In genomic region chr2:155517455-155518423, GRCm38 (mm10) we compare ENCODE assay signal across 7 mouse cellular contexts. TPM values are rescaled to one million over a fixed set of nuclear protein-coding genes. Genes with fewer than 3 reads are reported as not detected.
DNase-seq lines count a peak whose midpoint lies in the region; ATAC-seq and TF ChIP-seq lines count a peak whose summit lies in the region.

Acss2 (plus strand) TSS chr2:155517948.
Ggt7 (minus strand) TSS chr2:155518237.

- H3K4me3 ChIP-seq in embryonic facial prominence, embryonic 10.5 days: peak within 1 kb of the TSS; percentile 81
- peak within 1 kb of the TSS; percentile 80 for H3K4me3 ChIP-seq in intestine, postnatal 0 days (ENCODE audit: low read depth, low read length)
- H3K4me3 ChIP-seq in midbrain, embryonic 12.5 days: peak within 1 kb of the TSS; percentile 64
- H3K4me3 ChIP-seq in small intestine, adult 2 months (ENCODE audit: low read depth, low read length): peak within 1 kb of the TSS; percentile 78

- H3K9ac ChIP-seq in intestine, postnatal 0 days (ENCODE audit: low read depth, low read length): peak within 1 kb of the TSS; percentile 51
- H3K9ac ChIP-seq in midbrain, embryonic 12.5 days (replicated peaks): peak within 1 kb of the TSS; percentile 67

- WGBS in embryonic facial prominence, embryonic 10.5 days: 5% methylated on average over 70 of the region's 70 CpGs
- 3% methylated on average over 70 of the region's 70 CpGs for WGBS in intestine, postnatal 0 days
- 5% methylated on average over 69 of the region's 70 CpGs for WGBS in midbrain, embryonic 12.5 days
- WGBS in small intestine, adult 2 months: 2% methylated on average over 70 of the region's 70 CpGs

- peak; percentile 99 for ATAC-seq in intestine, postnatal 0 days
- ATAC-seq in midbrain, embryonic 12.5 days (ENCODE audit: low FRiP score, low read depth): peak; percentile 99

- H3K4me2 ChIP-seq in intestine, postnatal 0 days (replicated peaks; ENCODE audit: low read depth): peak within 1 kb of the TSS; percentile 87
- H3K4me2 ChIP-seq in midbrain, embryonic 12.5 days (replicated peaks): peak within 1 kb of the TSS; percentile 79

- peak; percentile 99 for DNase-seq in adrenal gland, postnatal 10 days
- DNase-seq in embryonic facial prominence, embryonic 10.5 days (ENCODE audit: low spot score): peak; percentile 98
- no peak for DNase-seq in gonadal fat pad, adult 2 months (ENCODE audit: low read depth)
- DNase-seq in left cerebral cortex, postnatal 4 days: peak; percentile 99

- peak; percentile 93 for TF ChIP-seq CTCF in intestine, postnatal 0 days (IDR thresholded peaks at IDR 0.05; ENCODE audit: low read depth)
- TF ChIP-seq CTCF in small intestine, adult 2 months (IDR thresholded peaks at IDR 0.05; ENCODE audit: extremely low read depth, insufficient read length, insufficient replicate concordance, low read depth, low read length): peak; percentile 81

- intact Hi-C loops in left cerebral cortex, postnatal 4 days (cut with DNase I): loop anchor here (2.0 to 10.0 kb wide), 3 partner anchors 70 to 247 kb away; no protein-coding TSS in a partner anchor

- peak within 1 kb of the TSS; percentile 83 for H3K27ac ChIP-seq in embryonic facial prominence, embryonic 10.5 days (replicated peaks)
- no peak within 1 kb of the TSS; the same call in 1 of the 2 replicates for H3K27ac ChIP-seq in intestine, postnatal 0 days (ENCODE audit: low read depth, low read length)
- peak within 1 kb of the TSS; percentile 73 for H3K27ac ChIP-seq in midbrain, embryonic 12.5 days (replicated peaks)
- peak within 1 kb of the TSS; percentile 19; the same call in 1 of the 2 replicates for H3K27ac ChIP-seq in small intestine, adult 2 months (ENCODE audit: insufficient read depth, low read depth, low read length)

- peaks cover 38% of the 10 kb centered on the region for H3K4me1 ChIP-seq in embryonic facial prominence, embryonic 10.5 days
- no peaks in the 10 kb centered on the region for H3K4me1 ChIP-seq in intestine, postnatal 0 days (replicated peaks; ENCODE audit: control insufficient read depth, insufficient read depth, low read length)
- H3K4me1 ChIP-seq in midbrain, embryonic 12.5 days: peaks cover 37% of the 10 kb centered on the region
- H3K4me1 ChIP-seq in small intestine, adult 2 months (ENCODE audit: control insufficient read depth, insufficient read depth, insufficient read length, low read length): peaks cover 6% of the 10 kb centered on the region

- TF ChIP-seq POLR2A in small intestine, adult 2 months (IDR thresholded peaks at IDR 0.05; ENCODE audit: low read depth, low read length): peak; percentile 46

- peaks cover 32% of the 10 kb centered on the region for H3K27me3 ChIP-seq in embryonic facial prominence, embryonic 10.5 days (replicated peaks; ENCODE audit: low read depth, poor library complexity, severe bottlenecking)
- H3K27me3 ChIP-seq in intestine, postnatal 0 days (replicated peaks; ENCODE audit: control insufficient read depth, insufficient read depth, low read length): peaks cover 6% of the 10 kb centered on the region; the same call in 1 of the 2 replicates
- 0 out of 2 replicates have a peak, but pooled peaks cover 8% of the 10 kb centered on the region for H3K27me3 ChIP-seq in midbrain, embryonic 12.5 days
- no peaks in the 10 kb centered on the region for H3K27me3 ChIP-seq in small intestine, adult 2 months (ENCODE audit: control insufficient read depth, insufficient read depth, low read length)

- H3K9me3 ChIP-seq in embryonic facial prominence, embryonic 10.5 days: no peaks in the 10 kb centered on the region
- no peaks in the 10 kb centered on the region for H3K9me3 ChIP-seq in intestine, postnatal 0 days (ENCODE audit: control insufficient read depth)
- no peaks in the 10 kb centered on the region for H3K9me3 ChIP-seq in midbrain, embryonic 12.5 days

- no peaks in the 10 kb centered on the region for H3K36me3 ChIP-seq in embryonic facial prominence, embryonic 10.5 days (replicated peaks)
- no peaks in the 10 kb centered on the region for H3K36me3 ChIP-seq in intestine, postnatal 0 days (ENCODE audit: control insufficient read depth, insufficient read depth)
- no peaks in the 10 kb centered on the region for H3K36me3 ChIP-seq in midbrain, embryonic 12.5 days
- no peaks in the 10 kb centered on the region for H3K36me3 ChIP-seq in small intestine, adult 2 months (ENCODE audit: control insufficient read depth, insufficient read depth, low read length)

RNA-seq across cellular contexts. Expression of gene Acss2, which starts in this region (rescaled TPM):
- total RNA-seq in adrenal gland, postnatal 10 days (2021): 10 to 100 TPM; 26.5 to 40.9 TPM
- 8.4 and 9.1 TPM in 2 replicates for polyA plus RNA-seq in embryonic facial prominence, embryonic 10.5 days (2016; fragmentation: Nextera tagmentation; extraction: Ambion mirVana)
- 54.6 and 93.7 TPM in 2 replicates for polyA plus RNA-seq in gonadal fat pad, adult 2 months (2012; rRNA removed)
- polyA plus RNA-seq in intestine, postnatal 0 days (2015; fragmentation: Nextera tagmentation; extraction: Ambion mirVana): 8.4 and 9.5 TPM in 2 replicates
- total RNA-seq in left cerebral cortex, postnatal 4 days (2021): 10 to 100 TPM; 26.3 to 27.6 TPM
- 25.9 and 27.3 TPM in 2 replicates for polyA plus RNA-seq in midbrain, embryonic 12.5 days (2016; fragmentation: Nextera tagmentation; extraction: Ambion mirVana)
- 9.1 and 18.8 TPM in 2 replicates for polyA plus RNA-seq in small intestine, adult 2 months (2012; rRNA removed)

RNA-seq across cellular contexts. Expression of gene Ggt7, which starts in this region (rescaled TPM):
- 1 to 10 TPM; 4.4 to 6.9 TPM for total RNA-seq in adrenal gland, postnatal 10 days (2021)
- polyA plus RNA-seq in embryonic facial prominence, embryonic 10.5 days (2016; fragmentation: Nextera tagmentation; extraction: Ambion mirVana): 7.3 TPM in 2 replicates
- polyA plus RNA-seq in gonadal fat pad, adult 2 months (2012; rRNA removed): 72.3 and 95.3 TPM in 2 replicates
- 2.6 and 2.7 TPM in 2 replicates for polyA plus RNA-seq in intestine, postnatal 0 days (2015; fragmentation: Nextera tagmentation; extraction: Ambion mirVana)
- total RNA-seq in left cerebral cortex, postnatal 4 days (2021): 10 to 100 TPM; 71.6 to 78.0 TPM
- 38.3 and 41.2 TPM in 2 replicates for polyA plus RNA-seq in midbrain, embryonic 12.5 days (2016; fragmentation: Nextera tagmentation; extraction: Ambion mirVana)
- 4.7 and 7.0 TPM in 2 replicates for polyA plus RNA-seq in small intestine, adult 2 months (2012; rRNA removed)

Comparison
In these comparisons a context has a peak if more than half of its experiments do, and no peak if none do; other contexts are left out.
1. RNA of gene Ggt7 (total RNA-seq): 71.6 to 78.0 TPM in left cerebral cortex, postnatal 4 days; 4.4 to 6.9 TPM in adrenal gland, postnatal 10 days; every median in the first group is over 4 times any median in the second.
2. Peak in every context shown above with its lines, with median percentiles within 50 percentile points of each other: H3K4me3 ChIP-seq.